Mouse (Mus musculus) liver, adult 2 months (tissue): ENCODE measurements at regions not wholly inside any gene's neighbourhood (a gene's known extent, or its start where the extent isn't known, plus 50 kb on each side); places are given as distances from the start of the nearest gene placed in this dataset.

Experiments used
- DNase-seq: peaks from one replicate; pipeline ENCODE4 v3.0.0-alpha.2; 2011; ENCODE audit warnings: low read depth, low spot score; ENCODE audit errors: extremely low read depth
- H3K27ac ChIP-seq: fragments of 200-500 bp; replicated peaks from 2 replicates; pipeline ENCODE4 v1.5.1; 2012; ENCODE audit warnings: low read depth, mild to moderate bottlenecking, control low read depth, inconsistent platforms, low read length; ENCODE audit not compliant: insufficient read depth
- H3K27me3 ChIP-seq: fragments of 200-500 bp; 2 replicates; pipeline ENCODE4 v1.6.1; 2012; ENCODE audit warnings: mild to moderate bottlenecking, moderate library complexity, low read length, inconsistent platforms; ENCODE audit not compliant: control insufficient read depth, insufficient read depth
- H3K36me3 ChIP-seq: fragments of 200-500 bp; 2 replicates; pipeline ENCODE4 v1.6.1; 2012; ENCODE audit warnings: low read length, inconsistent platforms; ENCODE audit not compliant: control insufficient read depth, insufficient read depth
- H3K4me1 ChIP-seq: fragments of 200-500 bp; 2 replicates; pipeline ENCODE4 v1.6.1; 2011; ENCODE audit warnings: low read length; ENCODE audit not compliant: control insufficient read depth, insufficient read depth
- H3K4me3 ChIP-seq: fragments of 200-500 bp; 2 replicates; pipeline ENCODE4 v1.5.1; 2011; ENCODE audit warnings: low read depth, mild to moderate bottlenecking, control low read depth, low read length, moderate library complexity; ENCODE audit not compliant: insufficient read depth
- H3K79me2 ChIP-seq: fragments of 200-500 bp; 2 replicates; pipeline ENCODE4 v1.6.1; 2012; ENCODE audit warnings: inconsistent platforms, mild to moderate bottlenecking, low read length, moderate library complexity; ENCODE audit not compliant: control insufficient read depth, insufficient read depth
- H3K9ac ChIP-seq: fragments of 200-500 bp; 2 replicates; pipeline ENCODE4 v1.6.1; 2012; ENCODE audit warnings: low read depth, mild to moderate bottlenecking, control low read depth, inconsistent platforms, low read length
- CTCF ChIP-seq: fragments of 200-500 bp; IDR thresholded peaks from 2 replicates; pipeline ENCODE4 v1.5.1; 2011; ENCODE audit warnings: low read depth, low read length, control low read depth
- POLR2A ChIP-seq: fragments of 200-500 bp; IDR thresholded peaks from 2 replicates; pipeline ENCODE4 v1.6.1; 2011; ENCODE audit warnings: low read length, control low read depth; ENCODE audit not compliant: insufficient read depth; ENCODE audit errors: extremely low read depth
- WGBS: fragments of 180-500 bp; shearing (Covaris S2); methylation state at CpG from one replicate; pipeline ENCODE4 v1.1.7; 2018; 5-methylcytosine and 5-hydroxymethylcytosine counted together

DNA sequence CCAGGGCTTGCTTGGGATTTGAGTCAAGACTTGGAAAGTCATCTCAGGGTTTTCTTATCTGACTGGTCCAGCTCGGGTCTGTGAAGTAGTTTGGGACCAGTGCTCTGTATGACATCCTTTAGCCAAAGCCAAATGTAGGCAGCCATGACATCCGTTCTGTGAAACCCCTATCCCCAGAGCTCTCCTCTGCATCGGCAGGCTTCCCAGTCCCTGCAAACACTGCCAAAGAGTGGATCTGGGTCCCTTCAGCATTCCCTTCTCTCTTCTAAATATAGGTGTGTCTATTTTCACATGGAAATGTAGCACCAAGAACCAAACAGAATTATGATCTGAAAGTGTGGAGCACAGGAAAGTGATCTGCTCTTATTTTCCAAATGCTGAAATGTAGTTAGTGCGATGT is 302.1 kb upstream of the Rora start:
- Histone ChIP-seq H3K79me2 (no peaks in the 10 kb centered on the region), H3K4me1 (no peaks in the 10 kb centered on the region), H3K27ac (no peak overlapping the region), H3K9ac (no peak overlapping the region), H3K27me3 (no peaks in the 10 kb centered on the region), H3K4me3 (no peak overlapping the region), H3K36me3 (no peaks in the 10 kb centered on the region)
- TF ChIP-seq CTCF (no peak), POLR2A (no peak)
- no peak for DNase-seq
- WGBS = 79% methylated on average over 4 of the region's 4 CpGs

DNA sequence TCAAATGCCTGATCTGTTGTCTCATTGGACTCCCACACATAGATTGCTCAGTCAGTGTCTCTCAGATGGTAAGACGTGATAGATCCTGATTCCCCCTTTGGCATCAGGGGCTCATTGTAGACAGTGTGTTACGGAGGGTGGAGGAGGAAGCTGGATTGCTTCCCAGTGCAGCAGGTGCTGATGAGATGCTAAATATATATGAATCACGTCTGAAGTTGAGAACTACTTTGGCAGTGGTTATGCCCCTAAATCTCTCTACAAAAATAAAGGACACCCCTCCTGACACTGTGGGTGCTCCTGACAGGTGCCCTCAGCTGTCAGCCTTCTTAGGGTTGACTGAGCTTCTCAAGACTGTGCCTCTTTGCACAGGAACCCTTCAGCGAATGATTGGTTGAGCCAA is 299.1 kb upstream of the Rora start:
- Histone ChIP-seq H3K36me3 (no peaks in the 10 kb centered on the region), H3K27me3 (no peaks in the 10 kb centered on the region), H3K4me3 (no peak overlapping the region), H3K9ac (no peak overlapping the region), H3K4me1 (no peaks in the 10 kb centered on the region), H3K27ac (no peak overlapping the region), H3K79me2 (no peaks in the 10 kb centered on the region)
- no peak for DNase-seq
- WGBS = 77% methylated on average over 4 of the region's 4 CpGs
- TF ChIP-seq CTCF (no peak), POLR2A (no peak)

DNA sequence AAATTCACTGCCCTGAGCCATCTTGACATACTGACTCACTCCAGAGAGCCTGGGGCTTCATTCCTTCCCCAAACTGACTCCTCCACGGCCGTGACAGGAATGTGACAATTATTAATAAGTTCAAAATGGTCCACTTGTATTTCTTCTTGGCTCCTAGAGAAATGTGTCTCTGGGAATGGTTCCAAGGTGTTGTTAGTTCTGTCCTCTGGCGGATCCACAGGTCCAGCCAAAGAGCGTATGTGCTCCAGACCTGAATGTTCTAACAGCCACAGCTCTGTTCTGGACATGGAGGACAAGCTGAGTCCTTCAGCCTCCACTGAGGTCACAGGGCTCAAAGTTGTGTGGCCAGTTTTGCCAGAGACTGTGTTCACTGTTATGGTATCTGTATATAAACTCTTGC is 297.5 kb upstream of the Rora start:
- TF ChIP-seq CTCF (no peak), POLR2A (no peak)

DNA sequence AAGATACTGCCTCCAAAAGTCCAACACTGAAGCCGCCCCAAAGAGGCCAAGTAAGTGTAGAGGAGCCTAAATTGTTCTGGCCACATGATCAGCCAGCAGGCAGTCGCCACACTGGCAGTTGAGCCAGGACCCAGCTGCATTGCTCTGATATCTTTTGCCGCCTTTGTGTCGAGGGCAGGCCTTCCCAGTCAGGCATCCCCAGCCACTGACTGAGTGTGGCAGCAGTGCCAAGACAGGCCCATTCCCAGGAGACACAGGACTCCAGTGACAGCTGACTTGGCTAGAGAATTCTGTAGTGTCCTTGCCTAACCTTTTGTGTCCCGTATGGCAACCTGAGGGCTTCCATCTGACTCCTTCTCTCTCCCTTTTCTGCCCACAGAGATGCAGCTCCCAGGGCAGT is 296.4 kb upstream of the Rora start:
- no peak overlapping the region for H3K9ac ChIP-seq
- H3K27me3 ChIP-seq = 0 out of 2 replicates have a peak, but pooled peaks cover 3% of the 10 kb centered on the region
- no peak for DNase-seq
- no peaks in the 10 kb centered on the region for H3K4me1 ChIP-seq
- H3K27ac ChIP-seq = no peak overlapping the region
- no peak for TF ChIP-seq POLR2A
- TF ChIP-seq CTCF = no peak
- WGBS = 77% methylated on average over 5 of the region's 5 CpGs
- H3K4me3 ChIP-seq = no peak overlapping the region
- H3K79me2 ChIP-seq = no peaks in the 10 kb centered on the region
- no peaks in the 10 kb centered on the region for H3K36me3 ChIP-seq

More for the DNA sequence above, 297.5 kb upstream of the Rora start:
- Histone ChIP-seq H3K27ac (no peak overlapping the region), H3K27me3 (no peaks in the 10 kb centered on the region), H3K79me2 (no peaks in the 10 kb centered on the region), H3K4me3 (no peak overlapping the region), H3K36me3 (no peaks in the 10 kb centered on the region), H3K4me1 (no peaks in the 10 kb centered on the region), H3K9ac (no peak overlapping the region)
- DNase-seq = no peak
- 70% methylated on average over 4 of the region's 4 CpGs for WGBS

DNA sequence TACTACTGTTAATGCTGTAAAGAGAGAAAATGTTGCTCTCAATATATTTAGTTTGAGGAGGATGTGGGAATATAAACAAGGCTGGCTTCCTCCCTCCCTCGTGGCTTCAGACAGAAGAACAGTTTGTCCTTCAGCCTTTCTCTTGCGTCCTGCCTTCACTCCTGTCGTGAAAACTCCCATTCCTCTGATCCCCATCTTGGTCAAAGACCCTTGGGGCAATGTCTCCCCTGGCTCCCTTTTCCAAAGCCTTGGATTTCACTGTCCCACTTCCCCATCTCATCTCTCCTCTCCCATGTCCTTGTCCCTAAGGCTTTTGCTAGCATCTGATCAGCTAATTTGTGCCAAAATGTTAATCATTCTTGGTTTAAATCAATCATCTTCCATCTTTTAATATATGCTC is 286.6 kb upstream of the Rora start:
- no peaks in the 10 kb centered on the region for H3K79me2 ChIP-seq
- no peak for DNase-seq

DNA sequence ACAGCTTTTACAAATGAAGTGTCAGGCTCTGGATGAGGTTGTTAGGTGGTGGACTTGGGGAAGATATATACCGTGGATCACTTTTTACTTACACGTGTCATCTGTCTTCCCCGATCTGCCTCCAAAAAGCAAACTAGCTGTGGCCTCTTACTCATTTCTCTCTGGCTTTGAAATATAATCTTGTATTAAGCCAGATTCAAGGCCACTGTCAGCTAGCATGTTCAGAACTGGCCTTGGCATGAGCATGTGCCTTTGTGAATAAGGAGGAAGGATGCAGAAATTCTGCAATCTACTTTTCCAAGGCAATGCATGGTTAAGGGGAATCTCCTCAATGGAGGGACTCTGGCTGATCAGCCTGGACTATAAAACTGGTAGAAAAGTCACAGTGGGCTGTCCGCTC is 286.0 kb upstream of the Rora start:
- 96% methylated on average over 4 of the region's 4 CpGs for WGBS
- no peak for DNase-seq
- Histone ChIP-seq H3K4me3 (no peak overlapping the region), H3K36me3 (no peaks in the 10 kb centered on the region), H3K9ac (no peak overlapping the region), H3K79me2 (no peaks in the 10 kb centered on the region), H3K27me3 (no peaks in the 10 kb centered on the region), H3K4me1 (no peaks in the 10 kb centered on the region), H3K27ac (no peak overlapping the region)
- TF ChIP-seq CTCF = no peak
- TF ChIP-seq POLR2A = no peak

More for the DNA sequence above, 286.6 kb upstream of the Rora start:
- Histone ChIP-seq H3K27ac (no peak overlapping the region), H3K27me3 (no peaks in the 10 kb centered on the region), H3K4me1 (no peaks in the 10 kb centered on the region), H3K36me3 (no peaks in the 10 kb centered on the region), H3K4me3 (no peak overlapping the region), H3K9ac (no peak overlapping the region)
- no peak for TF ChIP-seq CTCF
- TF ChIP-seq POLR2A = no peak
- 64% methylated on average over 3 of the region's 3 CpGs for WGBS
